Mouse (Mus musculus) liver, adult 2 months (tissue): ENCODE results near the gene Kansl1.

Source experiments
- CTCF ChIP-seq: fragments of 200-500 bp; IDR thresholded peaks from 2 replicates; pipeline ENCODE4 v1.5.1; 2011; ENCODE audit warnings: low read depth, low read length, control low read depth
- POLR2A ChIP-seq: fragments of 200-500 bp; IDR thresholded peaks from 2 replicates; pipeline ENCODE4 v1.6.1; 2011; ENCODE audit warnings: low read length, control low read depth; ENCODE audit not compliant: insufficient read depth; ENCODE audit errors: extremely low read depth

DNA sequence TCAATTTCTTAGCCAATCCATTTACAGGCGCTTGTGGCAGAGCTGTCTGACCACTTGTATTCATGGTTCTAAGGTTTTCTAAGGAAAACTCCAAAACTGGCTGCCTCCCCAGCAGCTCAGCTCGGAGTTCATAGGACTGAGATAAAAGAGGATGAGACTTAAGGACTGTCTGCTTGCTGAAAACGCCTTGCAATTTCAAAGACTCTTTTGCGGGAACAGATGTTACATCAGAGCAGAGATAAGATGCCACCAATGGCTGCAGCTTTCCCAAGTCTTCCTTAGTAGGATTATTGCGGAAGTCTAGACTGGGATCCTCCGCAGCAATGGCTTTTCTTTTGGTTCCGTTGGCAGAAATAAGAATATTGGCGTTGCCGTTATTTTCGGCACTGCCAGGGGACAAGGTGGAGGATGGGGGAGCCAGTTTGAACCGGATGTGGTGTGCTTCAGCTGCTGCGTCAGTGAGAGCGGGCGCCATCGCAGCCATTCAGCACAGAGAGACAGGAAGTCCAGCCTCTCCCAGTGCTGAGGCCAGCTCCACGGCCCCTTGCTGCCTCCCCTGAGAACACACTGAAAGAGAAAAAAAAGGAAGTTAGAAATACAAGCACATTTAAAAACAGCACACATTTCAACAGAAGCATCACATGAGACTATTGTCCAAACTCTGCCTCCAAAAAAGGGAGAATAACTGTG, 43.8 kb downstream of the Kansl1 start:
- TF ChIP-seq CTCF (no peak), POLR2A (no peak)
